Mouse (Mus musculus) brain, embryonic 14.5 days (tissue): Measurements from ENCODE around the gene Hjurp. TPM values are rescaled to one million over a fixed set of nuclear protein-coding genes. Genes with fewer than 3 reads are reported as not detected.

Source experiments
- DNase-seq: peaks from one replicate; pipeline ENCODE4 v3.0.0-alpha.2; 2011; ENCODE audit warnings: low read depth
- CTCF ChIP-seq: fragments of 200-500 bp; IDR thresholded peaks from 2 replicates; pipeline ENCODE4 v1.5.1; 2012; ENCODE audit warnings: inconsistent platforms, mild to moderate bottlenecking, moderate library complexity, borderline replicate concordance; ENCODE audit not compliant: insufficient read depth, insufficient read length; ENCODE audit errors: extremely low read depth
- POLR2A ChIP-seq: fragments of 200-500 bp; IDR thresholded peaks from 2 replicates; pipeline ENCODE4 v1.6.1; 2012; ENCODE audit warnings: mild to moderate bottlenecking, inconsistent platforms, borderline replicate concordance; ENCODE audit not compliant: poor library complexity, insufficient read depth, insufficient read length, severe bottlenecking; ENCODE audit errors: extremely low read depth
- polyA plus RNA-seq: library from polyadenylated mRNA; depleted of rRNA; stranded (reverse); fragments of >200 nt; gene quantifications from 2 replicates; pipeline ENCODE4 v1.2.3, GENCODE M21; 2012

Hjurp gene
- polyA plus RNA-seq, 1 experiment, result 140 TPM

- no peak for DNase-seq
- TF ChIP-seq POLR2A (no peak), CTCF (no peak)
Measured at GRCm38 (mm10) chr1:88292057-88292456, 14.6 kb upstream of the Hjurp start.

DNA sequence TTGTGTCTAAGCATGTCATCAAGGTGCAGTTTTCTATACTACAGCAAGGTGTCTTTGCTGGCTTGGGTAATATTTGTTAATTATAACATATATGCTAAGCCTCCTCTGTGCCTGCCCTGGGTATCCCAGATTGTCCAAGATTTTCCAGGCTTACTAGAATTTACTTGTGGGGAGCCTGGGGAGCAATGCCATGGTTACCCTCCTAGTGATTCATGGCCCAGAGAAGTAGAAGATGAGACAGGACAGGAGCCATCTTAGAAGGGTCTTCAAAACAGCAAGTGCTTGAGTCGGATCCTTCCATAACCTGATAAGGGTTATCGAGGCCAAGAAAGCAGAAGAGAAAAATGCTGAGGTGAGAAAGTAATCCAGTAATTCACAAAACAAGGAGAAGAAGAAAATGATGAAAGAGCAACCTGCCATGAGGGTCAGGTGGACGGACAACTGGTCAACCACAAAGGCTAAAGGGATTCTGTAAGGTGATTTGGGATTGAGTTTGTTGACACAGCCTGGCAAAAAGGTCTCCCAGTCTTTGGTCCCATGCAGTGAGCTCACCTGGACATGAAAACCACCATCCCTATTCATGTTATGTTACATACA, 14.1 kb upstream of the Hjurp start:
- no peak for DNase-seq
- TF ChIP-seq CTCF (no peak), POLR2A (no peak)

- TF ChIP-seq POLR2A, result no peak
- TF ChIP-seq CTCF, result no peak
- DNase-seq, result no peak
Measured at GRCm38 (mm10) chr1:88290511-88290910, 13.1 kb upstream of the Hjurp start.

- peak; percentile 55 for DNase-seq
- peak; percentile 68 for TF ChIP-seq CTCF
- TF ChIP-seq POLR2A, result no peak
Measured at GRCm38 (mm10) chr1:88289917-88290316, 12.5 kb upstream of the Hjurp start.

DNA sequence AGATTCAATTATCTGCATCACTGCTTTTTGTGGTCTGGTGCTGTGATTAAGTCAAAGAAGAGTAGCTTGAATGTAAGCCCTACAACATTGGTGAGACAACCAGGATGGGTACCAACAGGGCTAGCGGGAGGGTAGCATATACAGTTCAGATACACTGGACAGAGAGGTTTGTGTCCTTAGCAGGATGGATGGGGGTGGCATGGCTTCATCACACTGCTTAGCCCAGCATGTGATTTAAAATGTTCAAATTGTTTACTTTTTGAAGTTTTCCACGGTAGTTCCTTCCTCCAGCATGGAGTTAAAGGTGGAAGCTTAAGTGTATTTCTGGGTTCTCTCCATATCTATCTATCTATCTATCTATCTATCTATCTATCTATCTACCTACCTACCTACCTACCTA, 11.7 kb upstream of the Hjurp start:
- no peak for DNase-seq
- no peak for TF ChIP-seq POLR2A
- TF ChIP-seq CTCF, result no peak

DNA sequence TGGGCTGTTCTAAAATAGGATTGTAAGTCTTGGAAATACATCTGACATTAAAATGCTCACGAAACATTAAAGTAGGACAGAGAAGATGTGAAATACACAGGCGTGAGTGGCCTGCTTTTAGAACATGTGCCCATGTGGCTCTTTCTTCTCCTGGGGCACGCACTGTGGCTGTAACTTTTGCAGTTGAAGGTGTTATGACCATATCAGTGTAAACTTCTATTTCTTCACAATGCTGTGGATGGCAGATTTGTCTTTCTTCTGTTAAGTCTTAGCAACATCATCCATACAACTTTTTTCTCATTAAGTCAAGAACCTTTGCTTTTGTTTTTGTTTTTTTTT, 11.3 kb upstream of the Hjurp start:
- DNase-seq, result no peak
- no peak for TF ChIP-seq CTCF
- TF ChIP-seq POLR2A, result no peak

- no peak for DNase-seq
- TF ChIP-seq POLR2A, result no peak
- TF ChIP-seq CTCF, result no peak
Measured at GRCm38 (mm10) chr1:88288056-88288788, 10.8 kb upstream of the Hjurp start.

- peak; percentile 56 for DNase-seq
- TF ChIP-seq CTCF (peak; percentile 79; the same call in 1 of the 2 replicates), POLR2A (no peak)
Measured at GRCm38 (mm10) chr1:88287697-88287980, 10.2 kb upstream of the Hjurp start.

- no peak for TF ChIP-seq CTCF
- DNase-seq, result no peak
Measured at GRCm38 (mm10) chr1:88286887-88287696, 9.7 kb upstream of the Hjurp start.

DNA sequence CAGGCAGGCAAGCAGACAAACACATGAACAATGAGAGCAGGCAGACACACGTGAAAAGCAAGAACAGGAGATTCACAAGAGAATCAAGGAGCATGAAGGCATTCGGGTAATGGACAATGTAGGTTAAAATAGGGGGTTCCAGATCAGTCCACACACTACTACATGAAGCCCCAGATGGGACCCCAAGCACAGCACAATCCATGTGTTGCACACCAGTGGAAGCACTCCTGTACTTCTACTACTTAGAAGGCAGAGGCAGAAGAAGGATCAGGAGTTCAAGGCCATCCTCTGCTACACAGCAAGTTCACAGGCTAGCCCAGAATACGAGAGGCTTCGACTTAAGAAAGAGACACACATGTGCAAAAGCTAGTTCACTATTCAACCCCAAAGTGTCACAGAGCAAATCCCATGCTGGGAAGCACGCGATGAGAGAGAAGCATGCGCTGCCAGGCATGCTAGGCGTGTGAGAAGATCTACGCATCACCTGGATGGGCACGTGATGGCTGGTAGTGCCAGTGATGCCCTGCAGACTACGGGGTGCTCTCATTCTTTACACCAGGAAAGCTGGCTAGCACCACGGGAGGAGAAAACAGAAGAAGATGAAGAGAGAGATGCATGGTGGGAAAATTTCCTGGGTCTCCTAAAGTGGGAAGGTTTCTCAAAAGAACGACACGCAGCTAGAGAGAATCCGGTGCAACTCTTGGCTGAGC, 8.9 kb upstream of the Hjurp start:
- no peak for TF ChIP-seq POLR2A
- TF ChIP-seq CTCF, result no peak
- DNase-seq, result no peak

DNA sequence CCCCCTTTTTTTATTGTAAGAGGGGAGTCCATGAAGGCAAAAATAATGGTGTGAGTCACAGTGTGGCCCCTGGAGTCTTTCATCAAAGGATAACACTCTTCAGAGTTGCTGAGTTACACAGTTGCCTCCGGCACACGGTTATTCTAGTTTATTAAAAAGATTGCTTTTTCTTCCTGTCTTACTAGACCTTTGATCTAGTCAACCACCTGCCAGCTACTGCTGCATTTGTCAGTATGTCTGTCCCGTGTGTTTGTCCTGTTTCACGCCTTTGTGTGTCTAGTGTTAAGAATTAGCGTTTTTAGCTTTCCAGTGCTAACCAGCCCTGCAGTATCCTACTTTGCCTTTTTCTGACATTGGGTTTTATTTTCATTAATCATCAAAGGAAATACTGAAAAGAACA, 8.2 kb upstream of the Hjurp start:
- no peak for DNase-seq
- no peak for TF ChIP-seq POLR2A
